Mouse (Mus musculus) gastrocnemius, adult 8-10 months (tissue): Measurements from ENCODE around the gene Strip2. TPM values are rescaled to one million over a fixed set of nuclear protein-coding genes. Genes with fewer than 3 reads are reported as not detected.

Experiments used
- DNase-seq, 2 experiments: peaks; one replicate each; pipeline ENCODE4 v3.0.0; 2022; ENCODE audit warnings: low spot score in 2 of 2
- total RNA-seq, 4 experiments: library from RNA; stranded (reverse); gene quantifications; 2 replicates each; pipeline ENCODE4 v1.2.4; 2022

The Strip2 gene
- total RNA-seq, 4 experiments from 2014 or later: 0.75 to 0.99 (median 0.88) TPM

DNA sequence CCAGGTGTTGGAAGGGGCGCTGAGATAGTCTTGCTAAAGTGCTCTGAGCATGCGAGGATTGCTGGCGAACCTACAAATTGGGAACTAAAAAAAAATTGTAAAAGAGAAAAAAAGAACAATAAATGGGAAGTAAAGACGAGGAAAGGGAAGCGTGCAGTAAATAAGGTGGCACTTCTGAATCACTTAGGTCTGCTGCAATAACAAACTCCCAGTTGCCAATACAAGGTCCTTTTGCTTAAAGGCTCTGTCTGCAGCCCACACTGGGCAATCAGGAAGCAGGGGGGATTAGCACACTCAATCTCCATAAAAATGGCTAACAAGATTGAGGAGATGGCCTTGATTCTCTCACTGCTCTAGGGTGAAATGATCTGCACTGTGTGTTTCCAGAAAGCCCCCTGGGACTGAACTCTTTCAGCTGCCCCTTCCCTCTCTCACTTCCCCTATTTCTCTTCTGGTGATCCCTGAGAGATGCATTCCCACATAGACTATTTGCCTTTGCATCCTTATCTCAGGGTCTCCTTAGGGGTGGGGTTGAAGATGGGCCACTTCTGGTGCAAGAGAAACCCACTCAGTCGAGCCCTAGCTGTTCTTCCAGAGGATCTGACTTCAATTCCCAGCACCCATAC, 8.9 kb downstream of the Strip2 start:
- no peak for DNase-seq

DNA sequence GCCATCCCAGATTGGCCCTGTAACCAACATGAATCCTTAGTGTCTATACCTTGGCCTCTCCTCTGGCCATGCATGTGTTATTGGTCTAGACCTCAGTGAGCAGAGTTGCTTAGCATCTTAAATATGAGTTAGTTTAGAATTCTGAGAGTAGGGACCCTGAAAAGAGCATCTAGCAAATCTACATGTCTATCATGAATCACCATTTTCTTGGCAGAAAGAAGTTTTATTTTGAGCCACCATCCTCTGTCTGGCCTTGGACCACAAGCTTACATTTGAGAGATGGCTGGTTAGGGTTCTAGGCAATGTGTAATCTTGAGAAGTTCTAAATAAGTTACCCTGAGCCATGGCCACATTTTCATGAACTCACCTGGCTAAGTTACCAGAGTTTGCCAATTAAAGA, 13.3 kb downstream of the Strip2 start:
- no peak for DNase-seq

DNA sequence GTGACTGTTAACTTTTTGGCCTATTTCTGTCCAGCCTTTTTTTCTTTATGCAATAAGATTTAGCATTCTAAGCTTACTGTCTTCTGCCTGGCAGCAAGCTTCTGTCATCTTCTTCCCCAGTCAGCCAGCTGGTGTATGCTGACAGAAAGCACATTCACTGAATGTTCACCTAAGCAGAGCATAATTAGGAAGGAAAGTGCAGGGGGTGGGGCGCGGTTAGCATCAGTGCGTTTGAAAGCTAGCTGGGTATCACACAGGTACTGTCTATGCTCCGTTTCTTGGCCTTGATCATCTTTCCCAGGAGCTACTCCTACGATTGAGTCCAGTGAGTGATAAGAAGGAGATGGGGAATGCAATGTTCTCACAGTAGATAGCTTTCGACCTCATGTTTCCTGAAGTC, 13.9 kb downstream of the Strip2 start:
- no peak for DNase-seq

DNA sequence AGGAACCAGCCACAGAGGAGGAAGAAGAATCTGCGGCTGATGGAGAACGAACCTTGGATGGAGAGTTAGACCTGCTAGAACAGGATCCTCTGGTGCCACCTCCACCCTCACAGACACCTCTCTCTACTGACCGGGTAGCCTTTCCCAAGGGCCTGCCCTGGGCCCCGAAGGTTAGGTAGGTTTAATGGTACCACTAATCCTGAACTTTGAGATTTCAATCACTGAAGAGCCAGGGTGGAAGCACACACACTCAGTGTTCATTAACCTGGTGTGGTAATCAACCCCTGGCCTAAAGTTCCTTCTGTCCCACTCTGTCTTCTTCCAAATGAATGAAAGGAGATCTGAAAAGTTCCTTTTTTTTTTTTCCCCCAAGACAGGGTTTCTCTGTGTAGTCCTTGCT, 14.4 kb downstream of the Strip2 start:
- no peak for DNase-seq

DNA sequence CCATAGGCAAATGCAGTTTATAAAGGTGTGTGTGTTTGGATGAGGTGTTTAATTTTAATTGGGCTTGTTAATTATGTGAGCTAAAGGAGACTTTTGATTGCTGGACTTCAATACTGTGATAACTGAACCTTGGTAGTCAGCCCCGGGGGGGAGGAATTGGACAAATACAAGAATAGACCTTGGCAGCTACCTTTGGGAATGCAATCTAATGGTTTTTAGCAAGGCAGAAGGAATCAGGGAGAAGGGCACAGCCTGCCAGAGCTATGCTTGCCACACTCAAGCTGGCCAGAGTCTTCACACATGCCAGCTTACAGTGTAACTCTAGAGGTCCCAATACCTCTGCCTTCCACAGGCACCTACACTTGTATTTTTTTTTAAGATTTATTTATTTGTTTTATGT, 18.9 kb downstream of the Strip2 start:
- peak; percentile 10 to 59 for DNase-seq

DNA sequence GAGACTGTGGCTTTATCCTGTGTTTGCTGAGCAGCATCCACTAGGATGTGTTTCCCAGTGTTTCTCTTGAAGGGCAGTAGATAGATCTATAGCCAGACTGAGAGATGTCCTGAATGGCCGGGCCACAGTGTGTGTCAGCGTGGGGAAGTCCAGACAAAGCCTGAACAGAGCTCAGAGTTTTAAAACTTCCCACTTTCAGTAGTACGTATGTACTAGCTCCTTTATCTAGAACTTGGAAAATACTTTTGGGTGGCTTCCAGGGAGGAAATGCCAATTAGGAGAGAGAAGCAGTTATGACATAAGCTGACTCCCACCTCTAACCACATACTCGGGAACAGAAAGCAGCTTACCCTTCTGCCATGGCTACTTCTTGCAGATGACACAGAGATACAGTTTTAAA, 23.6 kb downstream of the Strip2 start:
- no peak for DNase-seq

DNA sequence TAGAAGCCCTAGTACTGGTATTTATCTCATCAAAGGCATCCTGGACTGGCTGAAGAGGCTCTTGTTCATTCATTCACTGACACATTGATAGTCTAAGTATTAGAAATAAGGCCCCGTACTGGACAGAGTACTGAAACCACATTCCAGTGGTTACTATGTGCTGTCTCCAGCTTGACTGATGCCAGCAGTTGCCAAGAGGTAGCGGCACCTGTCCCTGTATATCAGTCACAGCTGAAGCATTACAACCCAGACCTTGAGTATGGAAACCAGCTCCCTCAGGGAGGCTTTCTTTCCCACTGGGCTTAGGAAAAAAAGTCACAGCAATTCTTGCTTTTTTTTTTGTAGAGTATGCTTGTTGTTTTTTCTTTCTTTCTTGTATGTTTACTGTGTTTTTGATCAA, 24.2 kb downstream of the Strip2 start:
- DNase-seq: peak; percentile 20 to 38

DNA sequence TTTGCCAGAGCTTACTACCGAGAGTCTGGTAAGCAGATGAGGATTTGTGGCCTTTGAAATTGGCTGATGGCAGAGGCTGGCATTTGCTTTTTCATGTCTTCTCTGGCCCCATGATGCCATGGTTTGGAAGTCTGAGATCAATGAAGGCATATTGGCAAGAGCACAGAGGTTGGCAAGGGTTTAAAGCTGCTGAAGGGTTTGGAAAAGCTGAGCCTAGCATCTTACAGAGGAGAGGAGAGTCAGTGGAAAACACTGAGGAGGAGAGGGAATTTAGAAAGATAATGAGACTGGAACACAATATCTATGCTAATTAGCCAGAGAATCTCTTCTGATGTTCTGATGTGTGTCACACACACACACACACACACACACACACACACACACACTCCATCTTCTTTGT, 27.7 kb downstream of the Strip2 start:
- DNase-seq: no peak

DNA sequence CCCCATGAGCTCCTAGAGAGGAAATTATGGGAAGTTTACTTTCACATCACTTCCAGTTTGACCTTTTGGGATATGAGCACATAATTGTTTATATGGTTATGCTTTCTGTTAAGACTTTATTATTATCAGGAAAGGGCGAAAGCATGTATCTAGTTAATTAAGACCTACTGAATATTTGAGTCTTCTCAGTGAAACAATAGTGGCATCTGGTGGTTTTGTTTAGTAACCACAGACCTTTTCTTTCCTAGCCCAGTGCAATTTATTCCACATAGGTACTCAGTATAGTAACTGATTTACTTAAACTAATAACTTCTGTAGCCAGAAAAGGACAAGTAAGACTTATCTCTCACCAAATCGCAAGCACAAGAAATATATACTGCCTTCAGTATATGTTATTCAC, 29.8 kb downstream of the Strip2 start:
- no peak for DNase-seq

DNA sequence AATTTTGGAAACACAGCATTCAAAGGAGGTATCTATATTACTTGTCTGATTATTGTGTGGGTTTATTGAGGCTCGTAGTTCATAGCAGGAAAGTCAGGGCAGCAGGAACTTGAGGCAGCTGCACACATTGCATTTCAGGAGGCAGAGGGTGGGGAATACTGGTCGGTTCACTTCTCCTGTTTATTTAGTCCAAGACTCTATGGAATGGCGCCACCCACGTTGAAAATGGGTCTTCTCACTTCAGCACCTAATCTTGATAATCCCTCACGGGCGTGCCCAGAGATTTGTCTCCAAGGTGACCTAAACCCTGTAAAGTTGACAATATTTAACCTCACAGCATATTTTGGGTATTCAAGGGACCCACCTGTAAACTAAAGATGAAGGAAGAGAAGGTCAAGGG, 31.0 kb downstream of the Strip2 start:
- DNase-seq: no peak

DNA sequence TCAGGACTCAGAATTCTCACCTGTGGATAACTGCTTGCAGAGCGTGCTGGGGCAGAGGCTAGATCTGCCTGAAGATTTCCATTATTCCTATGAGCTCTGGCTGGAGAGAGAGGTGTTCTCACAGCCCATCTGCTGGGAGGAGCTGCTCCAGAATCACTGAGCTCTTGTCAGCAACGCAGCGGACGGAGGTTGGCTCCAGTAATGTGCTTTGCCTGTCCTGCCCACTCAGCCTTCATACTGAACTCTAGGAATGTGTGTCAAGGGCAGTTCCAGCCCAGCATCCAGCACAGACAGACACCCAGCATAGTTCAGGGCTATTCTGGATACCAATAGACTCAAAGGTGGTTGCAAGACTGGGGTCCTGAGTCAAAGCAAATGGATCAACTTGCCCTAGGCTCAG, 39.9 kb downstream of the Strip2 start:
- no peak for DNase-seq

DNA sequence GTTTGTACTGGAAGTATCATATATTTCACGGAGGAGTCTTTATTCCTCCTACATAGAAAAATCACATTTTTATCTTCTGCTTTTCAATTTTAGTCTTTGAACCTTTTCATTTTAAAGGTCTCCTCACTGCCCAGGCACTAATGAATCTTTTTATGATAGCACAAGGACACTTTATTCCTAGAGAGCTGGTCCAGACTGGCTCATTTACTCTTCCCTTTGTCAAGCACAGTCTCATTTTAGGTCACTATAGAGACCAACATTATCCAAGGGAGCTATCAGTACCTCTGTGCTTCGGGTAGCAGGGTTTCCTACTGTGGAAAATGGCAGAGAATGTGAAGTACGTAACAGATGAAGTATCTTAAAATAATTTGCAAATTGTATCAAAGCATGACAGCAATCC, 41.9 kb downstream of the Strip2 start:
- no peak for DNase-seq

DNA sequence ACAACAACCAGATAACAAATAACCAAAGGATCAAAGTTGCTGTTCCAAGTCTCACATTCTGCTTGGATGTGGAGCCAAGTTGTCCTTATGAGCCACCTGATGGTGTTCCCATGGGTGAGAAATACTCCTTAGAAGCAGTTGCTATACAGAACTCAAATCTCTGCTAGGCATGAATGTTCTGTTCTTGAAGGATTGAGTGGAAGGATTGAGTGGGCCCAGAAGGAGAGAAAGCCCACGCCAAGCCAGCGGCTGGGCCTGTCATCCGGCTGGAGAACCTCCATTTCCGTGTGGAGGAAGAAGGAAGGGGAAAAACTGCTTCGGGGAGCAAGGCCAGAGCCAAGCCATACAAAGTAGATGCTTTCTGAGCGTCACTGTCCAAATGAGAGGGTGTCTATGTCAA, 44.3 kb downstream of the Strip2 start:
- no peak for DNase-seq

DNA sequence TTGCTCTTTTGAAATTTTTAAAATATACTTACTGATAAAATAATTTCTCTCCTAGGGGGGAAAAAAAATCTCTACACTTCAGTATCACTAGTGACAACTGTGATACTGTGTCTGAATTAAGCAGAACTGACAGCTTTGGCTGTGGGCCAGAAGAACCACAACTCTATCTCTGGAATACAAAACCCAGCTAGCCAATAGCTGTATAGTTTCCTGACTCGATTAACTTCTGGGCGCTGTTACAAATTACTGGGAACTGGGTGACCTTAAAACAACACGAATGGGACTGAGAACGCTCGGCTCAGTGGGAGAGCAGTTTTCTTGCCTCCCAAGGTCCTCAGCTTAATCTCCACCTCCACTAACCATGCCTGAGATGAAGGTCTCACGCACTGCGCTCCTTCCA, 51.1 kb downstream of the Strip2 start:
- no peak for DNase-seq

DNA sequence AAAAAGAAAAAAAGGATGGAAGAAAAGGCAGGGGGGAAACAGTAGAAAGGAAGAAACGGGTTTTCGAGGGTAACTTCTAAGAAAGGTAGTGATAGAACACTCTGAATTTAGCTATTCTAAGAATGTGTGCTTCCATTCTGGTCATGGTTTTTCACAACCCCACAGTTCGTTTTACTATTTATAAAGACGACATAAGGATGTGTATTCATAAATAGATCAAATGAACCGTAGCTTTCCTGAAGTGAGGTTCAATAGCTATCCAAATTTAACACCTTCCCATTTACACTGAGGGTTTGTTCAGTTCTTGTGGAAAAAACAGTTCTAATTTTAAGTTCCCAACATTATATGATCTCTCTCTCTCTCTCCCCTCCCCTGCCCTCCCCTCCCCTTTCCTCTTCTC, 56.5 kb downstream of the Strip2 start:
- DNase-seq: no peak

DNA sequence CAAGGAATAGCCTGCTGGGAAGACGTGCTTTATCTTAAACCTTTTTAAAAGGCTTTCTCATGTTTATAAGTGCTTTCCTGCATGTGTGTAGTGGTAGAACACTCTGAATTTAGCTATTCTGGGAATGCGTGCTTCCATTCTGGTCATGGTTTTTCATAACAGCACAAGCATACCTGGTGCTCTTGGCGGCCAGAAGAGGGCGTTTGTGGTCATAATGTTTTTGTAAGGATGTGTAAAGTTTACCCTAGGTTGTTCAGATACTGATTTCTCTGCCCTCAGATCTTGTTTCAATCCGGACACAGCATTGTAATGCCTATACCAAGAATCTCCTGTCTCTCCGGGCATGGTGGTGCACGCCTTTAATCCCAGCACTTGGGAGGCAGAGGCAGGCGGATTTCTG, 58.0 kb downstream of the Strip2 start:
- DNase-seq: no peak

DNA sequence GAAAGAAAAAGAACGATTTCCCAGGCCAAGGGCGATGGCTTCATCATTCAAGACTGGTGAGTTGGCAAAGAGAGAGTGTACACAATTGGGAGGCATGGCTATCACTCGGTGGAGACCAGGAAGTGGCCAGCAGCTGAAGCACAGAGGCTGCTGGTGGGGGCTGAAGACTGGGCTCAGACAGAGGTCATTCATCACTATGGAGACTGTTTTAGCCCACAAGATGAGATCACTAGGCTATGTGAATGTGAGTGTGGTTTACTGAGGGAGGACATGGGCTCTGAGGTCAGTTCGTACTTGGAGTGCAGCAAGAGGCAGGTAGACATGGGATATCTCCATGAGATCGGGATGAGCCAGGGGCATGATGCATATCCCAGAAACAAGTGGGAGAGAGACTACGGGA, 63.6 kb downstream of the Strip2 start:
- no peak for DNase-seq

DNA sequence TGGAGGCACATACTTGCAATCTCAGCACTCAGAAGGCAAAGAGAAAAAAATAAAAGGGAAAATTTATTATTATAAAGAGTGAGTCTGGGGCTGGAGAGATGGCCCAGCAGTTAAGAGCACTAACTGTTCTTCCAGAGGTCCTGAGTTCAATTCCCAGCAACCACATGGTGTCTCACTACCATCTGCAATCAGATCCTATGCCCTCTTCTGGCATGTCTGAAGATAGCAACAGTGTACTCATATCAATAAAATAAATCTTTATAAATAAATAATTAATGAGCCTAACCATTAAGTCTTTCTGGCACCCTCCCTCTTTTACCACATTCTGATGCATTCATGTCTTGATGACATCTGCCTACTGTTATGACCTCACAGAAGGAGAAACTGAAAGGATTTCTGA, 65.0 kb downstream of the Strip2 start:
- DNase-seq: no peak

DNA sequence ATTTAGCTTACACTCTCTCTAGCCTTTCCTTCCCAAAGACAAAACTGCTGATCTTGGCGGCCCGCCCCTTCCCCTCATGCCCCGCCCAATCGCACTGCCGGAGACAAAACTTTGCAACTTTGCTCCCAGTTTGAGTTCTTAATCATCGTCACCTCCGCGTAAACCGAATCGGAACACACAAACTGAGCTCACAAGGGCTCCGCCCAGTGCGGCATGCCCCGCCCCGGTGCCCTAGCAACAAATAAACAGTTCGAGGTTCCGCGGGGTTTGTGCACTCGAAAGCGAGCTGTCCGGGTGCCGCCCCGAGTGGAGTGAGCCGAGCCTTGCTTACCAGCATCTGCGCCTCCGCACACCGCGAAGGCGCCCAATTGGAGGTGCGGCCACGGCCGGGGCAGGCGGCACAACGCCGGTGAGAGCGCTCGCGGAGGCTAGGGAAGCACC, 68.3 kb downstream of the Strip2 start:
- peak; percentile 86 to 87 for DNase-seq

DNA sequence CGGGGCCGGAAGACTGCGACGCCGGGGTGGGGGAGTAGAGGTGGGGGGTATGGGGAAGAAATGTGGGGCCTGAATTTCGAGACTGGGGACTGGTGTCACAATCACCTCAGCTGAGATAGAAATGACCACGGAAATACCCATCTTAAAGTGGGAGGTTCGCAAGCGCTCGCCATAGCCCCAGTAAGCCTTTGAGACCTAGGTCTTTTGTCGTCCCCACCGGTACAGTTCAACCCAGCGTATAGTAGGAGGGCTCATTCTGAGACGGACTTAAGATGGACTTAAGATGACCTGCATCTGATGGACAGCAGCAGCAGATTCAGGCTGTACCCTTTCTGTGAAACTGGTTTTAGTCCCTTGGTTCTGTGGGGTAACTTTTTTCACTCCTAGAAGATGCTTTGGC, 68.7 kb downstream of the Strip2 start:
- DNase-seq: no peak

DNA sequence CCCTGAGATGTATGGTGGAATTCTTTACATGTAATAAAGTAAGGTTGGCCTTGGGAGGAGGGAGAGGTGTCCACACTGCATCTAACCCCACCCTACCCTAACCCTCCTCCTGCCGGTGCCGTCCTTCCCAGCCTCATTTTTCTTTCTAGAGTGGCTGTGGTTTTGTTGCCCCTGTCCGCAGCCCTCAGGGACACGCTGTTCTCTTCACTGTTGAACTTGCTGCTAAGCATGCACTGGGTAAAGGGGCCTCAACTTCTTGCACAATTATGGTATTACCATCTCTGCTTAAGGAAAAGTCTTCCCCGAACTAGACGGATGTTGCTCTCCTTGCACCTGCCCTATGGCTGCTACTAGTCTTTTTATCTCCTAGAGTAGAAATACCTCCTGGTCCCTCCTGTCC, 69.2 kb downstream of the Strip2 start:
- DNase-seq: no peak

DNA sequence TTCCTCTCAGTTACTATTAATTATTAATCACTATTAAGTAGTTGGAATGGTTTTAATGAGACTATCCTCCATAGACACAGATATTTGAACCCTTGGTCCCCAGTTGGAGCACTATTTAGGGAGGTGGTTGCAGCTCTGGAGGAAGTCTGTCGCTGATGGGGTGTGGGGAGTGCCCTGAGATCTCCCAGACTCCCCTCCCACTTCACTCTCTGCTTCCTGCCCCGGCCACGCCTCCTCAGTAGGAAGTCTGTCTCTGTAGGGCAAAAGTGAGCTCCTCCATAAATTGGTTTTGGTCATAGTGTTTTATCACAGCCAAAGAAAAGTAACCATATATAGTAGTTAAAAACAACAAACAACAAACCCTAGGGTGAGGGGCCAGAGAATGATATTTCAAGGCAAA, 70.4 kb downstream of the Strip2 start:
- DNase-seq: no peak

DNA sequence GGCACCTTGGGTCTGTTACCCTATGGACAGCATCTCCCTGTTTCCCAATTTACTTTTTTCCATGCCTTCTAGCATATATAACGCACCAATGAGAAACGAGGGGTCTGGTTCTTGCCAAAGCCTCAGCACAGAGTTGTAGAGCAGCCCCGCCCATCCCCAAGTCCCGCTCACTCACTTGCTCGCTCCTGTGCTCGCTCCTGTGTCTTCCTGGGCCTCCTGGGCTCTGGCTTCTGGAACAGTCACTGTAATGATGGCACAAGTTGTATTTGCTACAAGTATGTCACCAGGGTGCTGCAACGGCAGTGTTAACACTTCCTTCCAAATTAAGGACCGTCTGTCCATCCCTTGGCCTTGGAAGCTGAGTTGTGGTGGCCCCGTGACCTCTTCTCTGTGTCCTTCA, 81.3 kb downstream of the Strip2 start:
- no peak for DNase-seq

DNA sequence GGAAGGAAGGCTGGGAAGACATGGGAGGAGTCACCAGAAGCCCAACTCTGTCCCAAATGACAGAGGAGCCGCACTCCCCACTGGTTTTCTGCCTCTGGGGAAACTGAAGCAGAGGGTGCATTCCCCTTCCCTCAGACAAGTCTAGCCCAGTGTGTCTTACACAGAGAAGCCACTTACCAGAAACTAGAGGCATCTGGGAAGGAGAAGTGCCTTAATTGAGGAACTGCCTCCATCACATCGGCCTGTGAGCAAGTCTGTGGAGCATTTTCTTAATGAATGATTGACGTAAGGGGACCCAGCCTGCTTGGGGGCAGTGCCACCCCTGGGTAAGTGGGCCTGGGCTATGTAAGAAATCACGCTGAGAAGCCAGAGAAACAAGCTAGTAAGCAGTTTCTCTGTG, 82.0 kb downstream of the Strip2 start:
- no peak for DNase-seq
